Comparison of ENCODE assay signal across 11 mouse cellular contexts in the genomic region with DNA sequence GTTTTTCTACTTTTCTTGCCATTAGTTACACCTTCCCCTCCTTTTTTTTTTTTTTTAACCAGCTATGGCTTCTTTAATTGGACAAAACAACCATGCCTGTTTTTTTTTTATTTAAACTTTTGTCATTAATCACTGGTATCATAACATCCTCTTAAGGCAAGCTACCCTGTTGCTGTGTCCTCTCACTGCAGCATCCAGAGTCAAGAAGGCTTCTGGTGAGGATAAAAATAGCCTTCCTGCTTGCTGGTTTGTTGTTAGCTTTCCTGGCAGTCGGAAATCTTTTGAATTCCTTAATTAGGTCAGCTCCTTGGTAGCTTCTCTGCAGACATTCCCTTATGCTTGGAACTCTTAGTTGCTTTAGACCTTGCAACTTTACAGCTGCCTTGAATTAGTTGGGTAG. TPM values are rescaled to one million over a fixed set of nuclear protein-coding genes. Genes with fewer than 3 reads are reported as not detected.
A peak's percentile ranks its signal among the peaks of the same experiment; 100 is the strongest.
DNase-seq lines count a peak whose midpoint lies in the region; ATAC-seq and TF ChIP-seq lines count a peak whose summit lies in the region.
"Had no signal": no experiment of that assay in that cellular context is flagged by ENCODE, and none has a peak within 500 bp of the region (broad histone marks: within the 10 kb centered on the region; RNA-seq: fewer than 3 reads in every experiment).

No protein-coding gene starts in this region.

- H3K9me3 ChIP-seq in limb, embryonic 13.5 days = no peaks in the 10 kb centered on the region
- no peaks in the 10 kb centered on the region for H3K9me3 ChIP-seq in limb, embryonic 10.5 days (replicated peaks)
- no peaks in the 10 kb centered on the region for H3K9me3 ChIP-seq in heart, embryonic 11.5 days (replicated peaks; ENCODE audit: control insufficient read depth, low read length)
- H3K9me3 ChIP-seq in liver, postnatal 0 days (ENCODE audit: low read length) = no peaks in the 10 kb centered on the region
- H3K9me3 ChIP-seq: hindbrain, embryonic 10.5 days had no signal

- WGBS in limb, embryonic 13.5 days = 3% methylated on average over 1 of the region's 1 CpGs
- 22% methylated on average over 1 of the region's 1 CpGs for WGBS in limb, embryonic 10.5 days
- 8% methylated on average over 1 of the region's 1 CpGs for whole genome bisulfite sequencing in heart, embryonic 11.5 days (ENCODE audit: insufficient replicate concordance)
- 26% methylated on average over 1 of the region's 1 CpGs for WGBS in liver, postnatal 0 days (ENCODE audit: insufficient replicate concordance)

- no peak for TF ChIP-seq CTCF in liver, postnatal 0 days (IDR thresholded peaks at IDR 0.05; ENCODE audit: low read depth)

- no peak for ATAC-seq in limb, embryonic 13.5 days (ENCODE audit: low FRiP score, low read depth)
- ATAC-seq in heart, embryonic 11.5 days (replicated peaks; ENCODE audit: insufficient number of reproducible peaks, low FRiP score, low TSS enrichment) = 0 out of 2 replicates have a peak, but pooled peaks have one; percentile 57
- ATAC-seq in liver, postnatal 0 days = no peak
- ATAC-seq: Patski had no signal

- peak overlapping the region; percentile 15; the same call in 1 of the 2 replicates for H3K27ac ChIP-seq in limb, embryonic 13.5 days
- no peak overlapping the region for H3K27ac ChIP-seq in limb, embryonic 10.5 days
- peak overlapping the region; percentile 90 for H3K27ac ChIP-seq in heart, embryonic 11.5 days (ENCODE audit: low read depth, low read length)
- H3K27ac ChIP-seq in liver, postnatal 0 days (ENCODE audit: low read depth) = peak overlapping the region; percentile 29; the same call in 1 of the 2 replicates
- H3K27ac ChIP-seq: hindbrain, embryonic 10.5 days had no signal

- no peak overlapping the region for H3K4me3 ChIP-seq in limb, embryonic 13.5 days
- no peak overlapping the region for H3K4me3 ChIP-seq in limb, embryonic 10.5 days
- no peak overlapping the region for H3K4me3 ChIP-seq in heart, embryonic 11.5 days (ENCODE audit: low read depth, low read length)
- H3K4me3 ChIP-seq in liver, postnatal 0 days (ENCODE audit: low read depth, low read length) = no peak overlapping the region
- H3K4me3 ChIP-seq: erythroblast, embryonic 14.5 days; hindbrain, embryonic 10.5 days had no signal

- no peak for TF ChIP-seq EP300 in liver, postnatal 0 days (IDR thresholded peaks at IDR 0.05; ENCODE audit: low read depth)

- H3K4me1 ChIP-seq in limb, embryonic 13.5 days = peaks cover 6% of the 10 kb centered on the region
- peaks cover 10% of the 10 kb centered on the region for H3K4me1 ChIP-seq in limb, embryonic 10.5 days
- peaks cover 40% of the 10 kb centered on the region for H3K4me1 ChIP-seq in heart, embryonic 11.5 days (ENCODE audit: control insufficient read depth, insufficient read depth, low read length)
- peaks cover 35% of the 10 kb centered on the region for H3K4me1 ChIP-seq in liver, postnatal 0 days (ENCODE audit: insufficient read depth)
- H3K4me1 ChIP-seq: hindbrain, embryonic 10.5 days had no signal

- no peaks in the 10 kb centered on the region for H3K27me3 ChIP-seq in limb, embryonic 13.5 days
- no peaks in the 10 kb centered on the region for H3K27me3 ChIP-seq in limb, embryonic 10.5 days (ENCODE audit: low read depth, poor library complexity, severe bottlenecking)
- H3K27me3 ChIP-seq in heart, embryonic 11.5 days (ENCODE audit: control insufficient read depth, insufficient read depth, low read length) = no peaks in the 10 kb centered on the region
- H3K27me3 ChIP-seq in liver, postnatal 0 days (ENCODE audit: insufficient read depth, low read length) = no peaks in the 10 kb centered on the region
- H3K27me3 ChIP-seq: Patski had no signal

- H3K4me2 ChIP-seq in limb, embryonic 13.5 days (replicated peaks) = no peak overlapping the region
- H3K4me2 ChIP-seq in heart, embryonic 11.5 days = peak overlapping the region; percentile 41
- H3K4me2 ChIP-seq in liver, postnatal 0 days (ENCODE audit: low read depth, low read length) = no peak overlapping the region

- peak; percentile 19 for DNase-seq in adrenal gland, postnatal 14 days
- no peak for DNase-seq in adrenal gland, postnatal 36 days
- DNase-seq in limb, embryonic 10.5 days (ENCODE audit: low spot score) = no peak
- DNase-seq in liver, postnatal 0 days = no peak
- no peak for DNase-seq in spleen, adult 18-20 months
- DNase-seq in B cell, adult 2 months = no peak

- H3K9ac ChIP-seq in limb, embryonic 13.5 days = no peak overlapping the region
- no peak overlapping the region for H3K9ac ChIP-seq in heart, embryonic 11.5 days (ENCODE audit: low read depth, low read length)
- H3K9ac ChIP-seq in liver, postnatal 0 days (replicated peaks) = no peak overlapping the region

- H3K36me3 ChIP-seq in limb, embryonic 13.5 days = no peaks in the 10 kb centered on the region
- no peaks in the 10 kb centered on the region for H3K36me3 ChIP-seq in limb, embryonic 10.5 days
- no peaks in the 10 kb centered on the region for H3K36me3 ChIP-seq in heart, embryonic 11.5 days (ENCODE audit: control insufficient read depth, insufficient read depth, low read length)
- H3K36me3 ChIP-seq in liver, postnatal 0 days (replicated peaks; ENCODE audit: insufficient read depth, low read length) = peaks cover 36% of the 10 kb centered on the region
- H3K36me3 ChIP-seq: hindbrain, embryonic 10.5 days had no signal

RNA-seq across cellular contexts. Expression of a gene that starts 28.7 kb away (rescaled TPM):
- total RNA-seq in adrenal gland, postnatal 14 days (2021) = 93.1 and 152 TPM in 2 replicates
- 100 to 1,000 TPM; 136 to 373 TPM for total RNA-seq in adrenal gland, postnatal 36 days (2021)
- 2.3 and 2.4 TPM in 2 replicates for polyA plus RNA-seq in limb, embryonic 13.5 days (2015; fragmentation: Nextera tagmentation; extraction: Ambion mirVana)
- 1.0 and 1.7 TPM in 2 replicates for polyA plus RNA-seq in limb, embryonic 10.5 days (2016; fragmentation: Nextera tagmentation; extraction: Ambion mirVana)
- 15.5 and 18.9 TPM in 2 replicates for polyA plus RNA-seq in heart, embryonic 11.5 days (2014; fragmentation: Nextera tagmentation; extraction: Ambion mirVana)
- 7.0 and 10.0 TPM in 2 replicates for polyA plus RNA-seq in liver, postnatal 0 days (2015; fragmentation: Nextera tagmentation; extraction: Ambion mirVana)
